Mouse (Mus musculus) heart, adult 2 months (tissue): ENCODE measurements at regions not wholly inside any gene's neighbourhood (a gene's known extent, or its start where the extent isn't known, plus 50 kb on each side); places are given as distances from the start of the nearest gene placed in this dataset.

Experiments
- CTCF ChIP-seq: fragments of 200-600 bp; IDR thresholded peaks from 2 replicates; pipeline ENCODE4 v1.8.1; 2022; ENCODE audit warnings: antibody characterized with exemption, mild to moderate bottlenecking, moderate library complexity
- EP300 ChIP-seq: fragments of 200-500 bp; IDR thresholded peaks from 2 replicates; pipeline ENCODE4 v1.6.1; 2011; ENCODE audit warnings: low read depth, low read length, control low read depth; ENCODE audit not compliant: insufficient read depth

DNA sequence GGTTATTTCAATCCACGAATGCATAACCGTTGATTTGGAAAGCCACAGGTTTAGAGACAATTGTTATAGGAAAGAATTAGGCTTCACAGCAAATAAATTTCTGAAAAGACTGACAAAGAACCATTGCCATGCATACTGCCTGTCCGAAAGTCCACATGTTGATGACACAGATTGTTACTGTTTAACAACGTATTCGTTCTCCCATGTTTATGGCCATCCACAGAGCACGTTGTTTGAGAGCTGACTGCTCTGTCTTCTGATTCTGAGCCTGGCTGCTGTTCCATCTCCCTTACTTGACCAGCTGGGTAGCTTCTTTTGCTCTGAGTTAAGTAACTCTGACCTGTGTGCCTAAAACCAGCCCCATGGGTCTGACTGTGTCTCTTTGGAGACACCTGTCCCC lies 57.1 kb upstream of the Cers6 start:
- TF ChIP-seq CTCF (no peak), EP300 (no peak)
